Mouse (Mus musculus): Measurements from ENCODE around the gene Pnma1. TPM values are rescaled to one million over a fixed set of nuclear protein-coding genes. Genes with fewer than 3 reads are reported as not detected.

Gene Pnma1
- 0.25 TPM for polyA plus RNA-seq (2015; fragmentation: Illumina TruSeq; extraction: RNeasy Lipid Tissue Mini Kit (QIAGEN cat#74804); ENCODE audit: insufficient read depth, low replicate concordance)

GRCm38 (mm10) chr12:84147954-84148621 is at the start of gene Pnma1:
Gene Pnma1 (minus strand): TSS chr12:84148489.

GRCm38 (mm10) chr12:84114153-84114994 is 33.9 kb downstream of the Pnma1 start, which contains the start of gene Dnal1:
Gene Dnal1 (plus strand): TSS chr12:84114366.

GRCm38 (mm10) chr12:84100604-84101492 is 47.4 kb downstream of the Pnma1 start, which contains the start of gene Acot6:
Gene Acot6 (plus strand): TSS chr12:84100654.

Other genes with a start within 250 kb of the Pnma1 start
- 30.5 TPM for gene Numb, start 226.6 kb downstream of the Pnma1 start, polyA plus RNA-seq (2015; fragmentation: Illumina TruSeq; extraction: RNeasy Lipid Tissue Mini Kit (QIAGEN cat#74804); ENCODE audit: insufficient read depth, low replicate concordance)
- 8.1 TPM for gene Riox1, start 197.9 kb downstream of the Pnma1 start, polyA plus RNA-seq (2015; fragmentation: Illumina TruSeq; extraction: RNeasy Lipid Tissue Mini Kit (QIAGEN cat#74804); ENCODE audit: insufficient read depth, low replicate concordance)
- not detected for gene Heatr4, start 163.6 kb downstream of the Pnma1 start, polyA plus RNA-seq (2015; fragmentation: Illumina TruSeq; extraction: RNeasy Lipid Tissue Mini Kit (QIAGEN cat#74804); ENCODE audit: insufficient read depth, low replicate concordance)
- gene Acot2, start 160.6 kb downstream of the Pnma1 start, polyA plus RNA-seq (2015; fragmentation: Illumina TruSeq; extraction: RNeasy Lipid Tissue Mini Kit (QIAGEN cat#74804); ENCODE audit: insufficient read depth, low replicate concordance) = 3.1 TPM
- 8.4 TPM for gene Acot1, start 139.0 kb downstream of the Pnma1 start, polyA plus RNA-seq (2015; fragmentation: Illumina TruSeq; extraction: RNeasy Lipid Tissue Mini Kit (QIAGEN cat#74804); ENCODE audit: insufficient read depth, low replicate concordance)
- gene Acot4, start 110.1 kb downstream of the Pnma1 start, polyA plus RNA-seq (2015; fragmentation: Illumina TruSeq; extraction: RNeasy Lipid Tissue Mini Kit (QIAGEN cat#74804); ENCODE audit: insufficient read depth, low replicate concordance) = 0.36 TPM
- gene Gm49366, start 109.6 kb downstream of the Pnma1 start, polyA plus RNA-seq (2015; fragmentation: Illumina TruSeq; extraction: RNeasy Lipid Tissue Mini Kit (QIAGEN cat#74804); ENCODE audit: insufficient read depth, low replicate concordance) = not detected
- not detected for gene Acot3, start 96.3 kb downstream of the Pnma1 start, polyA plus RNA-seq (2015; fragmentation: Illumina TruSeq; extraction: RNeasy Lipid Tissue Mini Kit (QIAGEN cat#74804); ENCODE audit: insufficient read depth, low replicate concordance)
- gene Acot5, start 79.2 kb downstream of the Pnma1 start, polyA plus RNA-seq (2015; fragmentation: Illumina TruSeq; extraction: RNeasy Lipid Tissue Mini Kit (QIAGEN cat#74804); ENCODE audit: insufficient read depth, low replicate concordance) = not detected
- 1.7 TPM for gene Acot6, start 47.8 kb downstream of the Pnma1 start, polyA plus RNA-seq (2015; fragmentation: Illumina TruSeq; extraction: RNeasy Lipid Tissue Mini Kit (QIAGEN cat#74804); ENCODE audit: insufficient read depth, low replicate concordance)
- 3.0 TPM for gene Dnal1, start 34.1 kb downstream of the Pnma1 start, polyA plus RNA-seq (2015; fragmentation: Illumina TruSeq; extraction: RNeasy Lipid Tissue Mini Kit (QIAGEN cat#74804); ENCODE audit: insufficient read depth, low replicate concordance)
- 32.6 TPM for gene Elmsan1, start 70.4 kb upstream of the Pnma1 start, polyA plus RNA-seq (2015; fragmentation: Illumina TruSeq; extraction: RNeasy Lipid Tissue Mini Kit (QIAGEN cat#74804); ENCODE audit: insufficient read depth, low replicate concordance)
- gene Ptgr2, start 136.7 kb upstream of the Pnma1 start, polyA plus RNA-seq (2015; fragmentation: Illumina TruSeq; extraction: RNeasy Lipid Tissue Mini Kit (QIAGEN cat#74804); ENCODE audit: insufficient read depth, low replicate concordance) = 42.3 TPM
- gene Zfp410, start 168.4 kb upstream of the Pnma1 start, polyA plus RNA-seq (2015; fragmentation: Illumina TruSeq; extraction: RNeasy Lipid Tissue Mini Kit (QIAGEN cat#74804); ENCODE audit: insufficient read depth, low replicate concordance) = 50.4 TPM
- gene Coq6, start 213.2 kb upstream of the Pnma1 start, polyA plus RNA-seq (2015; fragmentation: Illumina TruSeq; extraction: RNeasy Lipid Tissue Mini Kit (QIAGEN cat#74804); ENCODE audit: insufficient read depth, low replicate concordance) = 13.8 TPM
- 1.6 TPM for gene Fam161b, start 213.3 kb upstream of the Pnma1 start, polyA plus RNA-seq (2015; fragmentation: Illumina TruSeq; extraction: RNeasy Lipid Tissue Mini Kit (QIAGEN cat#74804); ENCODE audit: insufficient read depth, low replicate concordance)

Measured in spleen, adult 10 weeks (tissue).